Mouse (Mus musculus): ENCODE measurements around the gene Kank1. TPM values are rescaled to one million over a fixed set of nuclear protein-coding genes. Genes with fewer than 3 reads are reported as not detected.
"Not testable (repeated sequence)": the region's sequence is repeated elsewhere in the genome, so short reads cannot be mapped to it uniquely, and the experiment has no call there.

Gene Kank1
- total RNA-seq, 2 experiments from 2014 or later = 40.1 to 51.6 TPM

- no peak for DNase-seq
- intact Hi-C loops (cut with DNase I) = no loop called here
Measured at GRCm38 (mm10) chr19:25434345-25434744, 197.6 kb downstream of the Kank1 start.

GRCm38 (mm10) chr19:25434795-25435194, 198.0 kb downstream of the Kank1 start:
- intact Hi-C loops (cut with DNase I) = no loop called here
- DNase-seq = no peak

GRCm38 (mm10) chr19:25435412-25435811, 198.6 kb downstream of the Kank1 start:
- intact Hi-C loops (cut with DNase I) = no loop called here
- no peak for DNase-seq

- intact Hi-C loops (cut with DNase I) = no loop called here
- DNase-seq = no peak
Measured at GRCm38 (mm10) chr19:25436175-25436574, 199.4 kb downstream of the Kank1 start.

GRCm38 (mm10) chr19:25436789-25437650, 200.2 kb downstream of the Kank1 start:
- intact Hi-C loops (cut with DNase I) = no loop called here
- DNase-seq = no peak

- DNase-seq = no peak
- intact Hi-C loops (cut with DNase I) = no loop called here
Measured at GRCm38 (mm10) chr19:25438246-25438645, 201.5 kb downstream of the Kank1 start.

- DNase-seq = no peak
- intact Hi-C loops (cut with DNase I) = no loop called here
Measured at GRCm38 (mm10) chr19:25439807-25440206, 203.0 kb downstream of the Kank1 start.

- intact Hi-C loops (cut with DNase I) = no loop called here
- no peak for DNase-seq
Measured at GRCm38 (mm10) chr19:25440736-25441135, 204.0 kb downstream of the Kank1 start.

- intact Hi-C loops (cut with DNase I) = loop anchor here (1.0 kb wide), 1 partner anchor 104 kb away; no protein-coding TSS in a partner anchor
- DNase-seq = peak; percentile 82 to 89
Measured at GRCm38 (mm10) chr19:25445054-25445453, 208.3 kb downstream of the Kank1 start.

- intact Hi-C loops (cut with DNase I) = loop anchor here (1.0 kb wide), 1 partner anchor 105 kb away; no protein-coding TSS in a partner anchor
- DNase-seq = no peak
Measured at GRCm38 (mm10) chr19:25445842-25446241, 209.1 kb downstream of the Kank1 start.

- intact Hi-C loops (cut with DNase I) = no loop called here
- no peak for DNase-seq
Measured at GRCm38 (mm10) chr19:25446683-25447082, 209.9 kb downstream of the Kank1 start.

- DNase-seq = no peak
- intact Hi-C loops (cut with DNase I) = no loop called here
Measured at GRCm38 (mm10) chr19:25447373-25447772, 210.6 kb downstream of the Kank1 start.

- DNase-seq = peak; percentile 69 to 81
- intact Hi-C loops (cut with DNase I) = loop anchor here (1.0 to 5.0 kb wide), 3 partner anchors 110 to 494 kb away; no protein-coding TSS in a partner anchor
Measured at GRCm38 (mm10) chr19:25450869-25451629, 214.3 kb downstream of the Kank1 start.

GRCm38 (mm10) chr19:25453146-25453545, 216.4 kb downstream of the Kank1 start:
- no peak for DNase-seq
- intact Hi-C loops (cut with DNase I) = loop anchor here (2.0 to 5.0 kb wide), 2 partner anchors 320 to 496 kb away; no protein-coding TSS in a partner anchor

- intact Hi-C loops (cut with DNase I) = no loop called here
- DNase-seq = no peak
Measured at GRCm38 (mm10) chr19:25460760-25461159, 224.0 kb downstream of the Kank1 start.

- intact Hi-C loops (cut with DNase I) = no loop called here
Measured at GRCm38 (mm10) chr19:25461553-25462320, 225.0 kb downstream of the Kank1 start.

GRCm38 (mm10) chr19:25475806-25476205, 239.0 kb downstream of the Kank1 start:
- peak in 1 of 2 experiments; percentile 3 for DNase-seq
- intact Hi-C loops (cut with DNase I) = not testable (repeated sequence)

More at GRCm38 (mm10) chr19:25461553-25462320, 225.0 kb downstream of the Kank1 start:
- no peak for DNase-seq

- intact Hi-C loops (cut with DNase I) = no loop called here
- DNase-seq = no peak
Measured at GRCm38 (mm10) chr19:25479152-25479669, 242.4 kb downstream of the Kank1 start.

GRCm38 (mm10) chr19:25480820-25481219, 244.0 kb downstream of the Kank1 start:
- intact Hi-C loops (cut with DNase I) = no loop called here
- no peak for DNase-seq
